Mouse (Mus musculus): Measurements from ENCODE around the gene Slc2a13.

Slc2a13 gene

GRCm38 (mm10) chr15:91502235-91502634 is 70.8 kb downstream of the Slc2a13 start:
- DNase-seq (ENCODE audit: low read depth, low spot score), result no peak

- DNase-seq (ENCODE audit: low read depth, low spot score), result no peak
These were observed 78.0 kb downstream of the Slc2a13 start for GRCm38 (mm10) chr15:91495014-91495413.

- no peak for DNase-seq (ENCODE audit: low read depth, low spot score)
These were observed 93.0 kb downstream of the Slc2a13 start for GRCm38 (mm10) chr15:91479924-91480615.

GRCm38 (mm10) chr15:91477766-91478165 is 95.3 kb downstream of the Slc2a13 start:
- DNase-seq (ENCODE audit: low read depth, low spot score), result peak; percentile 34

GRCm38 (mm10) chr15:91473690-91474409 is 99.2 kb downstream of the Slc2a13 start:
- DNase-seq (ENCODE audit: low read depth, low spot score), result no peak

GRCm38 (mm10) chr15:91465331-91465730 is 107.7 kb downstream of the Slc2a13 start:
- DNase-seq (ENCODE audit: low read depth, low spot score), result no peak

- no peak for DNase-seq (ENCODE audit: low read depth, low spot score)
These were observed 109.1 kb downstream of the Slc2a13 start for GRCm38 (mm10) chr15:91463857-91464435.

- DNase-seq (ENCODE audit: low read depth, low spot score), result peak; percentile 25
These were observed 109.9 kb downstream of the Slc2a13 start for GRCm38 (mm10) chr15:91463026-91463661.

- DNase-seq (ENCODE audit: low read depth, low spot score), result no peak
These were observed 111.1 kb downstream of the Slc2a13 start for GRCm38 (mm10) chr15:91461940-91462339.

GRCm38 (mm10) chr15:91457202-91457601 is 115.9 kb downstream of the Slc2a13 start:
- DNase-seq (ENCODE audit: low read depth, low spot score), result no peak

- DNase-seq (ENCODE audit: low read depth, low spot score), result no peak
These were observed 127.7 kb downstream of the Slc2a13 start for GRCm38 (mm10) chr15:91445399-91445798.

GRCm38 (mm10) chr15:91443449-91443848 is 129.6 kb downstream of the Slc2a13 start:
- no peak for DNase-seq (ENCODE audit: low read depth, low spot score)

GRCm38 (mm10) chr15:91439883-91440282 is 133.2 kb downstream of the Slc2a13 start:
- no peak for DNase-seq (ENCODE audit: low read depth, low spot score)

- no peak for DNase-seq (ENCODE audit: low read depth, low spot score)
These were observed 147.6 kb downstream of the Slc2a13 start for GRCm38 (mm10) chr15:91425426-91425825.

GRCm38 (mm10) chr15:91406979-91407378 is 166.1 kb downstream of the Slc2a13 start:
- DNase-seq (ENCODE audit: low read depth, low spot score), result no peak

GRCm38 (mm10) chr15:91395165-91395564 is 177.9 kb downstream of the Slc2a13 start:
- no peak for DNase-seq (ENCODE audit: low read depth, low spot score)

- no peak for DNase-seq (ENCODE audit: low read depth, low spot score)
These were observed 189.4 kb downstream of the Slc2a13 start for GRCm38 (mm10) chr15:91383694-91384093.

GRCm38 (mm10) chr15:91382606-91383005 is 190.5 kb downstream of the Slc2a13 start:
- no peak for DNase-seq (ENCODE audit: low read depth, low spot score)

- no peak for DNase-seq (ENCODE audit: low read depth, low spot score)
These were observed 191.2 kb downstream of the Slc2a13 start for GRCm38 (mm10) chr15:91381864-91382263.

GRCm38 (mm10) chr15:91378751-91379325 is 194.2 kb downstream of the Slc2a13 start:
- DNase-seq (ENCODE audit: low read depth, low spot score), result no peak

GRCm38 (mm10) chr15:91377568-91377967 is 195.5 kb downstream of the Slc2a13 start:
- no peak for DNase-seq (ENCODE audit: low read depth, low spot score)

GRCm38 (mm10) chr15:91377105-91377504 is 196.0 kb downstream of the Slc2a13 start:
- no peak for DNase-seq (ENCODE audit: low read depth, low spot score)
